Mouse (Mus musculus) embryo, embryonic 9.5 days (tissue): Measurements from ENCODE around the gene Grrp1.
"Not testable (repeated sequence)": the region's sequence is repeated elsewhere in the genome, so short reads cannot be mapped to it uniquely, and the experiment has no call there.

Source experiments
- DNase-seq: peaks from one replicate; pipeline ENCODE4 v3.0.0-alpha.2; 2017; ENCODE audit errors: extremely low spot score

Grrp1 gene

DNA sequence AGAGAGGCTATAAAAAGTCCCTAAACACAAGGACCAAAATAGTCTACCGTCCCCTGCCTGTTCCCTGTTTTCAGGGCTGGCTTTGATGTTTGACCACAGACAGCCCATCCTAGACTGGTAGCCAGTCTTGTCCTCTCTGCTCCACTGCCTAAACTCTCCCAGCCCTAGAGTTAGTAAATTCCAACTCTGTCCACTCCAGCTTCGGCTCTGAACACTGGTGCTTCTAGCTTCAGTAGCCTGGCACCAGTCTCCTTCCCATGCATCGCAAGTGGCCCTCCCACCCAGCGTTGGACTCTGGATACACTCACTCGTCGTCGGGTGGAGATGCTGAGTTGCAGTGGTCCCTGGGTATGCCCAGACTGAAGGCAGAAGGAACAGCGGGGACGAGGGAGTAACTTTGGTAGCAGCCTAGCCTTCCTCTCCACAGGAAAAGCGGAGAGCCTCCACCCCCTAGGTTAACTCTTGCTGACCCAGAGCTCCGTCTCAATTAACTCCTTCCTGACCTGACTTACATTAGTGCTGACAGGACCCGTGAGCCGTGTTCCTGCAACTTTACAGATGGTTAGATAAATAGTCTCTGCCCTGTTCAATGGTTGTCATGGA lies at the start of gene Grrp1:
Gene Grrp1 (minus strand): TSS at position 385 of the 603 bp plus-strand sequence.
- DNase-seq, result peak; percentile 76

DNA sequence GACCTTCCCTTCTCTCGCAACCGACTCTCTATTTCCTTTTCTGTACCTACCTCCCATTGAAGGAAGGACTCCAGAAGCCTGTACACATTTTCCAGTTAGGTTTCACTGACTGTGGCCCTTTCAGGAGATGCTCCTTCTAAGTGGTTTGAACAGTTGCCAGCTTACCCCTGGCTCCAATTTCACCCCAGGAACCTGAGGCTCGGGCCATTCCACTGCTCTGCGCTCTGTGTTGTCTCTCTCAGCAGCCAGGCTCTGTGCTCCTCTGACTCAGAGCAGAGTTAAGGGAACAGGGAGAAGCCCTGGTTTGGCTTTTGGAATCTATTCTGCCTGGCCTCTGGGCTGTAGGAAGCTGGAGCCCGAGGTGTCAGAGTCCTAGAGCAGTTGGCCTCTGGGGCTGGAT lies 48.2 kb upstream of the Grrp1 start:
- DNase-seq, result no peak

DNA sequence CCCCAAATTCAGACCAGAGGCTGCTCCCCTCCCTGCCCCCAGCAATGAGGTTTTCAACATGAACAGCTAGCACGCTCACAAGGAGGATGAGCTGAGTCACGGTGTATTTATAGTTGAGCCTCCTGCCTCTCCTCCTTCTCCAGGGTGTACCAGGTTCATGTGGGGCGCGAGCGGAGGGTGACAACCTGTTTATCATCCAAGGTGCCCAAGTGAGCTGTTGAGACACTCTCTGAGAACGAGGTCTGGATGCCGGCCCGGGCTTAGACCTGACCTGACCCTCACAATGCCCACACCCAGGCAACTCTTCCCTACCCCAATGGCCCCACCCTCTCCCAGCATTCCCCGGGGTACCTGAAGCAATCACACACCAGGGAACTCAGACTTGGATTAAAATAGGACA lies 46.4 kb upstream of the Grrp1 start:
- no peak for DNase-seq

DNA sequence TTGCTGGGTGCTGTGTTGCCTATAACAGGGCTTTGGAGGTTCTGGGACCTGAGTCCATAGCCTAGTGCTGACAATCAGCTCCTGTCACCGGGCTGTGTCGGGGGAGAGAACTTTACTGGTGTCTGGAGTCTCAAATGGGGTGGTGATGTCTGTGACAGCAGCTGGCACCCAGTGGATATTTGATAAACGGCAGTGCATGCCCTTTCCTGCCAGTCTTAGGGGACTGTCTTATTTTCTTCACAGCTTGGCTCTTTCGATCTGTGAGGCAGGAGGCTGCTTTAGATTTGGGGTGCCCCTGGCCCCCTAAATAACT lies 45.5 kb upstream of the Grrp1 start:
- DNase-seq, result no peak

DNA sequence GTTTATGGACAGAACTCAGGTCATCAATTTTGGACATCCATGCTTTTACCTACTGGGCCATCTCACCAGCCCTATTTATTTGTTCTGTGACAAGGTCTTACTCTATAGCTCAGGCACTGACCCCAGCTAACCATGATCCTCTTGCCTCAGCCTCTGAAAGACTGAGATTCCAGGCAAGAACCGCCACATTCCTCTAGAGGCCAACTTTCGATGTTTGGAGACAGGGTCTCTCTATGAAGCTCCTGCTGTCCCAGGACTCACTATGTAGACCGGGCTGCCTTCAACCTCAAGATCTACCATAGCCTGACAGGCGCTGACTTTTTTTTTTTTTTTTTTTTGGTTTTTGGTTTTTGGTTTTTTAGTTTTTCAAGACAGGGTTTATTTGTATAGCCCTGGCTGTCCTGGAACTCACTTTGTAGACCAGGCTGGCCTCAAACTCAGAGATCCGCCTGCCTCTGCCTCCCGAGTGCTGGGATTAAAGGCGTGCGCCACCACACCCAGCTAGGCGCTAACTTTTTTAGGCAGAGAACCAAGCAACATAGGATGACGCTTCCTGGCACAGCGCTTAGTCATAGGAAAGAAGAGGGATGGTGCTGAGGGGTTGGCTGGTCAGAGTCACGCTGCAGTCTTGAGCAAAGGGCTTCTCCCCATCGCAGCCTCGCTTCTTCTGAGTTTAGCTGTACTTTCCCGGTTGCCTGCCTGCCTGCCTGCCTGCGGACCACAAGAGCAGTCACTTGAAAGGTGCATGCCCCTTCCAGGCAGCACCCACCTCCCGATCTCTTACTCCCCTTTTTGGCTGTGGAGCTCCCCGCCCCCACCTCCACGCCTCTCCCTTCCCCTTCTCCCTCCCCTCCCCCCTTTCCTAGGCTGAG lies 45.0 kb upstream of the Grrp1 start:
- no peak for DNase-seq

DNA sequence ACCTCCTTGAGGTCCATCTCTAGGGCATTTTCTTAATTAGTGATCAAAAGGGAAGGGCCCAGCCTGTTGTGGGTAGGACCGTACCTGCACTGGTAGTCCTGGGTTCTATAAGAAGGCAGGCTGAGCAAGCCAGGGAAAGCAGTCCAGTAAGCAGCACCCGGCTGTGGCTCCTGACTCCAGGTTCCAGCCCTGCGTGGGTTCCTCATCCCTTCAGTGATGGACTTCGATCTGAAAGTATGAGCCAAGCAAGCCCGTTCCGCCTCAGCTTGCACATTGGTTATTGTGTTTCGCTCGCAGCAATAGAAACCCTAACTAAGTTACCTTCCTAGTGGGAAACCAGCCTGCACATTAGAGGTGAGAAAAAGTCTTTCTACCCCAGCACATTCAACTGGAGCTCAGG lies 43.5 kb upstream of the Grrp1 start:
- no peak for DNase-seq

DNA sequence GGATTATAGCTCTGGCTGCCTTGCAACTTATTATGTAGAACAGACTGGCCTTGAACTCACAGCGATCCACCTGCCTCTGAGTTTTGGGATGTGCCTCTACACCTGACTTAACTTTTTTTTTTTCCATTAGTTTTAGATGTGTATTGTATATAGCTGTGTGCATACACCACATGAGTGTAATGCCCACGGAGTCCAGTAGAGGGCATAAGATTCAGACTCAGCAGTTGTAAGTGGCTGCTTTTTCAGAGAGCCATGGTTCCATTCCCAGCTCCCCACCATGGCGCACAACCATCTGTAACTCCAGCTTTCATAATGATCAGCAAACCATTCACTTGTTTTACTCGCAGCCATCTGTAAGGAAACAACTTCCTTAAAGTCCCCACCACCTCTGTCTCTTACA lies 42.6 kb upstream of the Grrp1 start:
- DNase-seq, result no peak

DNA sequence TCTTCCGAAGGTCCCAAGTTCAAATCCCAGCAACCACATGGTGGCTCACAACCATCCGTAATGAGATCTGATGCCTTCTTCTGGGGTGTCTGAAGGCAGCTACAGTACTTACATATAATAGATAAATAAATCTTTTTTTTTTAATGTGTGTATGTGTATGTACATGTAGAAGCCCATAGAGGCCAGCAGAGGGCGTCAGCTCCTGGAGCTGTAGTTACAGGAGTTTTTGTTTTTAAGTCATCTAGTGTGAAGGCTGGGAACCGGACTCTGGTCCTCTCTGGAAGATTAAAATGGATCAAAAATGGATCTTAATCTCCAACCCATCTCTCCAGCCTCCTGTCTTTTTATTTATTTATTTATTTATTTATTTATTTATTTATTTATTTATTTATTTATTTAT lies 42.2 kb upstream of the Grrp1 start:
- DNase-seq, result not testable (repeated sequence)

DNA sequence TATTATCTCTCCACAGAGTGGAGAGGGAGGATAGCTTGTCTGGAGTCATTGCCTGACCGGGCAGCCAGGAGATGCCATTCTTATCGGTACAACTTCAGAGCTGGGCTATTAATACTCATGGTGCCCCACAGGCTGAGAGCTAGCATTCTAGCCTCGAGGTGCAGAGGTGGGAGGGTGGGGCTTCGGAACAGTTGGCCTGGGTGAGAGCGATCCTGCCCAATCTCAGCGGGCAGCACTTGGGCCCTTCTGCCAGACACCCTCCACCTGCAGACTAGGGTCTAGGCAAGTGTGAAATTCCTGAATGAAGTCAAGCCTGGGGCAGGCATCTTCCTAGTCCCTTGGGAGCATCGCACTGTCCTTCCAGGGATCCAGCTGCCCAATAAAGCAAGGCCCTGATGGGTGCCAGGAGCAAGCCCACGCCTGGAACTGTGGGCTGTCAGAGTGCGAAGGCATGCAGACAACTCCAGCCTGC lies 39.8 kb upstream of the Grrp1 start:
- no peak for DNase-seq

DNA sequence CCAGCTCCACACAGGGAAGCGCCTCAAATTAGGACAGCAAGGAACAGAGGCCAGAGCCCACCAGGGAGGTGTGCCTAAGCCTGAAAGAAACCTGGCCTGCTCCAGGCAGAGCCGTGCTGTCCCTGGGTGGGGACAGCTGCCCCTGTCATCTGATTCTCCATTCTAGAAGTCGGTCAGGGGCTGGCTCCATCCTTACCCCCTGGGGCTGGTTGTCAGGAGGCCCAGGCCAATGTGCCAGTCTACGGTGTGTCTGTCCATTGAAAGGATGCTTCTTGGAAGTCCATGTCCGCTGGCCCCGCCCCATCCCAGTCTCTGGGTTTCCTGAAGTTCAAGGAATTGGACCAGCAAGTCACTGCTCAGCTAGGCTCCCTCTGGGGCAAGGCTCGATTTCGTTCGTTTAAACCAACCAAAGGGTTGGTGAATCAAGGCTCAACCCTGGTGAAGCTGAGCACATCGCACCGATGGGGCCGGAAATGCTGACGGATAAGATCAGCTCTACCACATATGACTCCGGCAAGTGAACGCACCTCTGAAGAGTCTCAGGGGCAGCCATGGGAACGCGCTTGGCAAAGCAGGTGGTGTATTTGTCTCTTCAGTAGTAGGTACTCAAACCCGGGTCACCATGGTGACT lies 39.3 kb upstream of the Grrp1 start:
- DNase-seq, result no peak

DNA sequence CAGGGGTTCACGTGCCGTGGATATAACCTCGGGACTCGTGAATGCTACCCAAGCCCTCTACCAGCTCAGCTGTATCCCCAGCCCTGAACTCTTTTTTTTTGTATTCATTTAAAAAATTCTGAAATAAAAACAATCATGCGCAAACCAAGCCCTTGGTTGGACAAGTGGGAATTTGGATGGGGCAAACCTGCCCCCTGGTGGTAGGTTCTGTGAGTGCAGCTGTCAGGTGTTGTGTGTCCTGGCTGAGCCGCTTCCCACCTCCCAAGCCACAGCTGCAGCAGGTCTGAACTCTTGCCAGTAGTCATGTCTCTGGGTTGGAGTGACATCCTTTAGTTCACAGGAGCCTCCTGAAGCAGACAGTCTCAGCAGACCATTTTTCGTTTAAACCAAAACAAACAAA lies 38.2 kb upstream of the Grrp1 start:
- DNase-seq, result peak; percentile 85

DNA sequence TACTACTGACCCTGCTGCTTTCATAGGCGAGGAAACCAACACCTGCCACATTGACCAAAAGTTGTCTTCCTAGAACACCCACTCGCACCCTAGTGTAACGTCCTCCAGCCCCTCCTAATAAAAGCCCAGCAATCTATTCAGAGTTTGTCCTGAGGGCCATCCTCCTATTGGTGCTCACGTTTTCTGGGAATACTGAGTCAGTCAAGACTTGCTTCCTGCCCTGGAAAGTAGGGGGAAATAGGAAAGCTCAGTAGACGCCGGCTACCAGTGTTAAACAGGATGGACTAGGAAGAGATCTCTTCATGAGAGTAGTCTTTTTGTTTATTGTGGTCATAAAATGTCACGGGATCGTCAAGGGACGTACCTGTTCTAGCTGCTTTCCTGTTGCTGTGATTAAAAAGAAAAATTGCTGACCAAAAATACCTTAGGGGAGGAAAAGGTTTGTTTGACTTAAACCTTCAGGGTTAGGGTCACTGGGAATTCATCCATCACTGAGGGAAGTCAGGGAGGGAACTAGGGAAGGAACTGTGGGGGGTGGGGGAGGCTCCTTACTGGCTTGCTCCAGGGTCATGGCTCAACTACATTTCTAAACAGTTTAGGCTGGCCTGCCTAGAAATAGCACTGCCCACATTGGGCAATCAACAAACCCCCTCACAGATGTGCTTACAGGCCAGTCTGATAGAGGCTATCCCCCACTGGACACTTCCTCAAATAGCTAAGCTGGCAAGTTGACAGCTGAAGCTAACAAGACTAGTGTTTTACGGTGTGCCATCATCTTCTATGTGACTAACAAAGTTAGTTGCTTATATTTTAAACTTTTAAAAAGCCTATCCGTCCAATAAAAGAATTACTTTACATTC lies 34.7 kb upstream of the Grrp1 start:
- peak; percentile 43 for DNase-seq

DNA sequence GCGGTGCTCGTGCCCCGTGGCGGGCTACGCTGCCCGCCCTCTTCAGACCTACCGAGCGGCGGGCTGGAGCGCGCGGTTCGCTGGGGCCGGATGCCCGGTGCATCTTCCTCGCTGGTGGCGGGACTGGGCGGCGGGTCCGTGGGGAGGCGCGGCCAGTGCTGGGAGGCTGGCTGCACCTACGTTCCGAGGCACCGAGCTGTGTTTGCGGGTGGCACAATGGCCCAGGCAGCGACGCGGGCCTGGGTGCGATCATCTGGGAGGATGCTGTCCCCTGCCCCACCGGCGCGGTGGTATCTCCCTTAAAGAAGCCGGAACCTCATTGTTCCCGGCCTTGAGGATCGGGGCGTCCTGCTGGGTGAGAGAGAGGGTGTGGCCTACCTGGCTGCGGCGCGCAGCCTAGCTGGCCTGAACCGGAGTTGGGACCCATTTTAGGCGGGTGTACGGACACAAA lies 33.7 kb upstream of the Grrp1 start, which contains the start of gene Pdik1l:
Gene Pdik1l (minus strand): TSS at position 321 of the 451 bp plus-strand sequence.
- DNase-seq, result peak; percentile 81

DNA sequence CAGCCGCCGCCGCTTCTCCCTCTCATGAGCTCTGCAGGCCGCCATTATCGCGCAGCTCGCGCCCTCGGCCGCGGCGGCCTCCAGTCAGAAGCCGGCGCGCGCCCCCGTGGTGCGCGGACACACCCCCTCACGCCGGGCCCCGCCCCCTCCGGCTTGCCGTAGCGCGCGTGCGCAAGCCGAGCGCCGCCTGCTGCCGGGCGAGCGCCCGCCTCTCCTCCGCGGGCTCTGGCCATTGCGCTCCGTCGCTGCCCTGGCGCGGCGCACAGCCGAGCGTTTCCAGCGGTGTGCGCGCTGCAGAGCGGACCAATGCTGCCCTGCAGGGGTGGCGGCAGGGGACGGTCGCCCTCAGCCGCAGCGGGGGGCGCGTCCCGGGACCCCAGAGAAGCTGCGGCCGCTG lies 33.3 kb upstream of the Grrp1 start:
- DNase-seq, result peak; percentile 97

DNA sequence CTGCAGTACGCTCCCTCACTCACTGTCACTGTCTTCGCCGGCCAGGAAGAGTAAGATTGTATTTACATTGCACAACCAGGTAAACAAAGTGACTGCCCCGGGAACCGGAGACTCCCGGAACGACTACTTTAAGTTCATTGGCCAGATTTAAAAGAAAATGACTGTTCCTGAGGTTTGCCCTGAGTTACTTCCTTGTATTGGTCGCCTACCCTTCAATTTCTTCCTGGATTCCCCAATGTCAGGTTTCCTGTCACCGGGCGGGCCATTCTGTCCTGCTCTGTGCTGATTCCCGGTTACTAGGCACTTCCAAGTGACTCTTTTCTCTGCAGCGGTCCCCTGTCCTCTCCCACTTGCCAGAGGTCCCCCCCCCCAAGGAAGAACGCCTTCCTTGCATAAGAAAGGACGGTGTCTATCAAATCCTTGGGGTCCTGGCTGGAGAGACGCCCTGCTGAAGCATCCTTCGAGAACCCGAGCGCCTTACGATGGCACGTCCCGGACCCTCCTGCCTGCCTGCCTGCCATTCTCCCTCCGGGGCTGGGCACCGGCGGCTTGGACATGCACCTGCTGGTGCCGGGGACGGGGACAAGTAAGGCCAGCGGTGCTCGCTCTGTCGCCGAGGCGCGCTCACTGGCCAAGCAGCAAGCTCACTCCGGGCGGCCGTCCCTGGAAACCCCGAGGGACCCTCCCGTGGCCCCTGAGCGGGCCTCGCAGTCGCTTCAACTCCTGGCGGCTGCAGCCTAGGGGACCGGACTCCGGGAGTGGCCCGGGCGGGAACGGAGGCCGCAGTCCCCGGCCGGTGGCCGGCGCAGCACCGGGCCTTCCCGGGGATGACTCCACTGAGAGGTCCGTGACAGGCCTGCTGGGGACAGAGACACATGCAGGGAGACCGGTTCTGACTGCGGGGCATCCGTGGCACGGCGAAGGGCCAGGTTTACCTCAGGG lies 32.6 kb upstream of the Grrp1 start:
- DNase-seq, result no peak

DNA sequence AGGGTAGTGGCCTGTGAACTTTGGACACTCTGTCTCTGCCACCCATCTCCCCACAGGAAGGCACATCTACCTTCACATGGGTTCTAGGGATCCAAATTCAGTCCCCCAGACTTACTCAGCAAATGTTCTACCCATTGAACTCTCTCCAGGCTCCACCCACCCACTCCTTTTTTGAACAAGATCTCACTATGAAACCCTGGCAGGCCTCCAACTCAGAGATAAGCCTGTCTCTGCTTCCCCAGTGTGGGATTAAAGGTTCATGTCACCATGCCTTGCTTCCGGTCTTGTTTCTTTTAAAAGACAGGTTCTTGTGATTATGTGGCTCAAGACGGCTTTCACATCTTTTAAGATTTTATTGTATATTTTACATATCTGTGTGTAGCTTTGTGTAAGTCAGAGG lies 31.0 kb upstream of the Grrp1 start:
- no peak for DNase-seq

DNA sequence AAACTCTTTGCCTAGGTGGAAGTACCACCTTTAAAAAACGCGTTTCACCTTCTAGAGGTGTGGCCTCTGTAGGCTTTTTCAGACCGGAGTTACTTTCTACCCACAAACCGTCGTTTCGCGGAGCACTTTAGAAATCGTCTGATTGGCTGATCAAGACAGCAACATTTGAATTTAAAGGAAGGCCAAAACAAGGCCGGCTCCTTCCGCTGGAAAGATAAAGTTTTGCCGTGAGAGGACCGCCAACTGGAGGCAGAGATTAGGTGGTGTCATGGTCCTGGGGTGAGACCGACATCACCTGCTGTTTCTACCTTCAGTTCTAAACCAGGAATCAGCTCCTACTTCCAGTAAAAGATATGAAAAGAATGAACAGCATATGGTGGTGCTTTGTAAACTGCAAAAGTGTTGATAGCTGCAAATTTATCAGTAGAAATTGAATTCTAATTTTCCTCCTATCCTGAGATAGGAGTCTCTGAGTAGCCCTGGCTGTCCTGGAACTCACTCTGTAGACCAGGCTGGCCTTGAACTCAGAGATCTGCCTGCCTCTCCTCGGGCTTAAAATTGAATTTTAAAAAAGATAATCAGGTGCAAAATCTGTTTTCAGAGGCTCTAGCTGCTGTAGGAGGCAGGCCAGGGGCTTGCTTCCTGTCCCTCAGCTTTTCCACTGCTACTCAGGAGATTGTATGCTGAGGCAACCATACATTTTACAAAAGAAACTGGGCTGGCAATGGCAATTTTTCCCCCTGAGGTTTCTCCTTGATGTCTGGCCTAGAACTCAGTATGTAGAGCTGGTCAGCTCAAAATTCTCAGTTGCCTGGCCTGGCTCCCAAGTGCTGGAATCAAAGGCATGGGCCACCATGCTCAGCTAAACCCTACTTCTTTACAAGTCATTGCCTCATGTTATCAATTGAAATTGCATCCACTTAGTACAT lies 19.8 kb upstream of the Grrp1 start:
- DNase-seq, result peak; percentile 33

DNA sequence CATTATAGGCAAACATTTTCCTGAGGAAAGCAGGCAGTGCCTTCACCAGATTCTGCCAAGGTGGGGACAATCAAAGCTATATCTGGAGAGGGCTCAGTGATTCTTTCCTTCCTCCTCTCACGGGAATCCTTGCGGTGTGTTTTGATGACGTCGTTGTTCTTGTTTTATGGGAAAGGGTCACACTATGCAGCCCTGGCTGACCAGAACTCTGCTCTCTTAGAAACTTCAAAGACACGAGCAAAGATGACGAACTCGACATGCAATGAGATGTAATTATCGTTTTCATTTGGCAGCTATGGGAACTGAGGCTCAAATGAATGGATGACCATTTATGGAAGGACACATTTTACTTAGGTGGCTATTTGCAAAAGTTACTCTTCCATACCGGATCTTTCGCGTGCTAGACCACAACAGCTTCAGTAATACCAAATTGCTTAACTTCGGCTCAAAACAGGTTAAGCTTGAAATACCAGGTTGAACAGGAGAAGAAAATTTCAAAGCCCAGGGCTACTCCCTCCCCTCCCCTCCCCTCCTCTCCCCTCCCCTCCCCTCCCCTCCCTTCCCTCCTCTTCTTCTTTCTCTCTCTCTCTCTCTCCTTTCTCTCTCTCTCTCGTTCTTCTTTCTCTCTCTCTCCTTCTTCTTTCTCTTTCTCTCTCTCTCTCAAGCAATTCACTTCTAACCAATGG lies 19.0 kb upstream of the Grrp1 start:
- no peak for DNase-seq

DNA sequence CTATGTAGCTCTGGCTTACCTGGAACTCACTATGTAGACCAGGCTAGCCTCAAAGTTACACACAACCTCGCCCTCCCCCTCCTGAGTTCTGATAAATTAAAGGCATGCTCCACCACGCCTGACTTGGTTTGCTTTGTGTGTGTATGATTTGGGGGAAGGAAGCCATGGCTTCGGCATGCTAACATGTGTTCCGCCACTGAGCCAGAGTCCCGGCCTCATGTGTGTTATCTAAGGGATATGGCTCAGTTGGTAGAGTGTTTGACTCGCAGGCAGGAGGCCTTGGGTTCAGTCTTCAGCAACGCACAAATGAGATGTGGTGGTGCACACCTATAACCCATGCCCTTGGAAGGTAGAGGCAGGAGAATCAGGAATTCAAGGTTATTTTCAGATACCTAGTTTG lies 18.1 kb upstream of the Grrp1 start:
- no peak for DNase-seq
